33 mouse cellular contexts compared by ENCODE assay signal in the genomic region with DNA sequence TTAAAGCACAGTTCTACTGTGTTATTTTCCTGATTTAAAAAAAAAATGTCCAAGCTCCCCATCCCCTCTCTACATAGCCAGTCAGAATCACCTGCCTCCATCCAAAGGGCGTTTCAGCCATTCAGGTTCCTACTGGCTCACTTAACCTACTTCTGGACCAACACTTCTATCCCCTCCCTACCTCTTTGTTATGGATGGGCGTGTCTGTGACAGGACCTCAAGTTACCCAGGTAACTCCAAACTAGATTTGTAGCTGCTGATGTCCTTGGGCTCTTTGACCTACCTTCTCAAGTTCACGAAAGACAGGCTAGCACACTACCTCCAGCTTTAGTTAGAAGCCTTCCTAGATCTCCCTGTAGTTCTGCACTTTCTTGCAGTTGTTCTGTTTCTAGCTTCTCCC. TPM values are rescaled to one million over a fixed set of nuclear protein-coding genes. Genes with fewer than 3 reads are reported as not detected.
"Had no signal": no experiment of that assay in that cellular context is flagged by ENCODE, and none has a peak within 500 bp of the region (broad histone marks: within the 10 kb centered on the region; RNA-seq: fewer than 3 reads in every experiment).

No protein-coding gene starts in this region.

- H3K27ac ChIP-seq: heart, adult 2 months; heart, embryonic 13.5 days; heart, embryonic 15.5 days; hindbrain, embryonic 12.5 days; hindbrain, embryonic 14.5 days; intestine, embryonic 15.5 days; layer of hippocampus, adult 2 months; left cerebral cortex, adult 2 months; limb, embryonic 10.5 days; limb, embryonic 12.5 days; liver, embryonic 13.5 days; liver, embryonic 15.5 days had no signal

- H3K4me3 ChIP-seq: heart, adult 2 months; heart, embryonic 13.5 days; heart, embryonic 15.5 days; hindbrain, embryonic 12.5 days; intestine, embryonic 15.5 days; layer of hippocampus, adult 2 months; left cerebral cortex, adult 2 months; limb, embryonic 10.5 days; limb, embryonic 12.5 days; liver, embryonic 13.5 days; liver, embryonic 15.5 days had no signal

- DNase-seq: gastrocnemius, postnatal 10 days; gastrocnemius, postnatal 36 days; heart, adult 11 months; heart, adult 2 months; heart, postnatal 14 days; heart, postnatal 36 days; kidney, adult 18-20 months; kidney, adult 8-10 months; kidney, postnatal 10 days; kidney, postnatal 25 days; kidney, postnatal 4 days; liver; liver, embryonic 13.5 days had no signal

RNA-seq across cellular contexts. Expression of gene Ampd1, which starts 12.2 kb away (rescaled TPM):
- total RNA-seq: heart, adult 2 months; heart, postnatal 14 days; heart, postnatal 36 days; hematopoietic stem cell, adult 5-6 weeks; layer of hippocampus, adult 2 months; layer of hippocampus, postnatal 10 days; layer of hippocampus, postnatal 25 days; left cerebral cortex, adult 2 months; left cerebral cortex, postnatal 14 days; left cerebral cortex, postnatal 36 days had no signal
- polyA plus RNA-seq: heart, embryonic 11.5 days; heart, postnatal 0 days; hindbrain, embryonic 12.5 days; hindbrain, embryonic 14.5 days; hindbrain, embryonic 16.5 days; intestine, postnatal 0 days; kidney, embryonic 14.5 days; limb, embryonic 10.5 days had no signal
